Mouse (Mus musculus): ENCODE results near the gene Gpr162.

- TF ChIP-seq EP300 (IDR thresholded peaks at IDR 0.05; ENCODE audit: insufficient read depth, low read depth, low read length), result no peak
- no peak for TF ChIP-seq CTCF (IDR thresholded peaks at IDR 0.05)
- no peak for TF ChIP-seq POLR2A (IDR thresholded peaks at IDR 0.05; ENCODE audit: insufficient read depth, low read depth, low read length)
These were observed 3.3 kb downstream of the Gpr162 start for GRCm38 (mm10) chr6:124860511-124860910.

Data from heart, adult 2 months (tissue).